Mouse (Mus musculus) leukemia stem cell, adult 10-12 weeks (primary cell): Measurements from ENCODE around the gene Wfdc18. TPM values are rescaled to one million over a fixed set of nuclear protein-coding genes. Genes with fewer than 3 reads are reported as not detected.

Experiments
- polyA plus RNA-seq: library from polyadenylated mRNA; stranded (reverse); fragments of >175 nt; gene quantifications from 2 replicates; pipeline ENCODE4 v1.2.3, GENCODE M21; 2012; ENCODE audit warnings: low replicate concordance

Gene Wfdc18
- polyA plus RNA-seq = not detected in 2 replicates

DNA sequence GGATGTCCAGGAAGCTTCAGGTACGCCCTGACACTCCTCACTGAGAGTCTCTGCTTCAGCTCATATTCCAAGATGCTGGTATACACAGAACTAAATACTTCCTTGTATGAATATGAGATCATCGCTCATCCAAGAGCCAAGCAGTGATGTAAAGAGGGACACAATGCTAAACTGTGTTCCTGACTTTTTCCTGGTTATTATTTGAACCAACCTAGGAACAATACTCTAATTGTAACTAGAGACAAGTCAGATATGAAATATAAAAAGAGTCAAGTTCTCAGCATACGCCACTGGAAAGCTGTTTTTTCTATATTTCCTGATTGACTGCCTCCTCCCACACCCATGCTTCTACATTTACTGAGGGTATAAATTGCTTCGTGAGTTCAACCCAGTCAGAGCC is at the start of gene Wfdc18:
Gene Wfdc18 (plus strand): TSS at position 301 of the 400 bp plus-strand sequence.

DNA sequence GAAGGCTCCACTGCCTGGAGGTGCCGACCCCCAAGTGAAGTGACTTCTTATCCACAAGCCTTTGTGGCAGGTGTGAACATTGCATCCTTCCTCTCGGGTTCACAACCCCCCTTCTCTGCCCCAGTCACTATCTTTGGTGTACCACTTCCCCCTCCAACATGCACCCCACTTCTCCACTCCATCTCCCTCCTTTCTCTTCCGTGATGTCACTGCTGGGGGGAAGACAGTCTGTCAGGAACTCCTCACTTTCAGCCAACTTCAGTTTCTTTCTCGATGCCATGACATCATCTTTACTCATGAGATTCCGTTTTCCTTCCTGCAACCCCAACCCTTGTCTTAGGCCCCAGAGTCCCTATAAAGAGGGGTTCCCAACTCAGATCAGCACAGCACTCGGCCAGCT is 46.6 kb upstream of the Wfdc18 start, which contains the start of gene Ccl4:
Gene Ccl4 (plus strand): TSS at position 381 of the 400 bp plus-strand sequence.

DNA sequence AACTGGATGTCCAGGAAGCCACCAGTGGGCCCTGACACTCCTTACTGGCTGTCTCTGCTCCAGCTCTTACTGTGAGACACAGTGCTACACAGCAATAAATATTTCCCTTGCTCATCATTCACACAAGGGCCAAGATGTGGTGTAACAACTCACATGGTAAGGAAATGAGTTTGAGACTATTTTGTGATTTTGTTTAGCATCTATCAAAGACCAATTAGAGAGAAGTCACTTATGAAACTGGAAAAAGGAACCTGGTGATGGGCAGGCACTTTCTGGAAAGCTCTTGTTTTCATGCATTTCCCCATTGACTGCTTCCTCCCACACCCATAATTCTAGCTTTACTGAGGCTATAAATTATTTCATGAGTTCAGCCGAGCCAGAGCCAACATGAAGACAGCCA is 5.1 kb upstream of the Wfdc18 start, which contains the start of gene Wfdc17:
Gene Wfdc17 (plus strand): TSS at position 287 of the 400 bp plus-strand sequence.

DNA sequence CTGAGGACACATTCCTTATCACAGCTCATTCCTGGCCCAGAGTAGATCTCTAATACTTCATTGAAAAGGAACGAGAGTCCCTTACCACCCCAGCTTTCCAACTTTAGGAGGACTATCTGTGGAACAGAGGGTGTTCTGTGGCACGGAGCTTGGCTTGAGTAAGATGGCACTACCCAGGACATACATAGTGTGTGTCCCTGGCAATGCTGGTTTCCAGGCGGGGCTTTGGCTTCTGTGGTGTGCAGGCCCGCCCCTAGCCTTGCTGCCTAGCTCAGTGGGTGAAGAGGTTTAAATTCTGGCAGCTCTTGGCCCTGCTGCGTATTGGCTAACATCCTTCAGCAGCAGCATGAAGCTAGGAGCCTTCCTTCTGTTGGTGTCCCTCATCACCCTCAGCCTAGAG is 37.9 kb downstream of the Wfdc18 start, which contains the start of gene Wfdc21:
Gene Wfdc21 (plus strand): TSS at position 260 of the 400 bp plus-strand sequence.

DNA sequence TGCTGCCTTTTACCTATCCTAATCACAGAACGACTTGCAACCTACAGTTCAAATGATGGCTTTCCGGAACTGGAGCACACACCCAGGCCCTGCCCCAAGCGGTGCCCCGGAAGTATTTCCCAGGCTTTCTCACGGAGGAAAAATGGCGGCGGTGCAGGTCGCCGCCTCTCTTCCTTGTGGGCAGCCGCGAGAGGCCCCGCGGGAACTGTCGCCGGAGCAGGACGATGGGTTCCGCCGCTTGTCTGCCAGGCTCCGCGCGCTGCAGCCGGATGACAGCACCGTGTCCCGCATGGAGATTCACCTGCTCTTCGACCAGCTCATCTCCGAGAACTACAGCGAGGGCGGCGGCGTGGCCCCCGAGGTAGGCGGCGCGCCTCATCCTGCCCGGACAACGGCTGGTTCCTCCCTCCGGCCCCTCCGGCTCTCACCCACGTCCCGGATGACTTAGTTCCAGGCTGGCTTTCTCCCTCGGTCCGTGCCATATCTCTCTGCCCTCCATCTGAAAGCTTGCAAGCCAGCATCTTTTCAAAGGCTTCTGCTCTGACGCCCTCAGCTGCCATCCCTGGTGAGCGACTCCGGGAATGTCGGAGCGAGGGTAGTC is 44.9 kb downstream of the Wfdc18 start, which contains the start of gene Heatr6:
Gene Heatr6 (plus strand): TSS at position 116 of the 601 bp plus-strand sequence.

Other genes with a start within 250 kb of the Wfdc18 start
- gene Mmp28, start 245.9 kb upstream of the Wfdc18 start, polyA plus RNA-seq = 0.42 and 0.46 TPM in 2 replicates
- gene Taf15, start 235.9 kb upstream of the Wfdc18 start, polyA plus RNA-seq = 45.6 and 117 TPM in 2 replicates
- gene Heatr9, start 186.8 kb upstream of the Wfdc18 start, polyA plus RNA-seq = not detected in 2 replicates
- 20.3 and 71.8 TPM in 2 replicates for gene Ccl5, start 178.5 kb upstream of the Wfdc18 start, polyA plus RNA-seq
- 0.29 TPM in 1 of 2 replicates, not detected in the other for gene Ccl9, start 130.4 kb upstream of the Wfdc18 start, polyA plus RNA-seq
- gene Ccl6, start 115.9 kb upstream of the Wfdc18 start, polyA plus RNA-seq = 7.6 TPM in 1 of 2 replicates, not detected in the other
- gene Rpl9-ps1, start 63.4 kb upstream of the Wfdc18 start, polyA plus RNA-seq = 0.36 TPM in 1 of 2 replicates, not detected in the other
- gene Ccl3, start 59.7 kb upstream of the Wfdc18 start, polyA plus RNA-seq = 0.25 and 2.2 TPM in 2 replicates
- 1.1 and 4.5 TPM in 2 replicates for gene Ccl4, start 46.4 kb upstream of the Wfdc18 start, polyA plus RNA-seq
- gene Wfdc17, start 5.0 kb upstream of the Wfdc18 start, polyA plus RNA-seq = not detected in 2 replicates
- not detected in 2 replicates for gene Wfdc21, start 37.9 kb downstream of the Wfdc18 start, polyA plus RNA-seq
- gene Heatr6, start 44.7 kb downstream of the Wfdc18 start, polyA plus RNA-seq = 4.6 and 8.6 TPM in 2 replicates
- gene Hnf1b, start 141.0 kb downstream of the Wfdc18 start, polyA plus RNA-seq = not detected in 2 replicates
- gene Ddx52, start 233.0 kb downstream of the Wfdc18 start, polyA plus RNA-seq = 0.37 and 2.0 TPM in 2 replicates